Mouse (Mus musculus): ENCODE measurements at regions not wholly inside any gene's neighbourhood (a gene's known extent, or its start where the extent isn't known, plus 50 kb on each side); places are given as distances from the start of the nearest gene placed in this dataset.

DNA sequence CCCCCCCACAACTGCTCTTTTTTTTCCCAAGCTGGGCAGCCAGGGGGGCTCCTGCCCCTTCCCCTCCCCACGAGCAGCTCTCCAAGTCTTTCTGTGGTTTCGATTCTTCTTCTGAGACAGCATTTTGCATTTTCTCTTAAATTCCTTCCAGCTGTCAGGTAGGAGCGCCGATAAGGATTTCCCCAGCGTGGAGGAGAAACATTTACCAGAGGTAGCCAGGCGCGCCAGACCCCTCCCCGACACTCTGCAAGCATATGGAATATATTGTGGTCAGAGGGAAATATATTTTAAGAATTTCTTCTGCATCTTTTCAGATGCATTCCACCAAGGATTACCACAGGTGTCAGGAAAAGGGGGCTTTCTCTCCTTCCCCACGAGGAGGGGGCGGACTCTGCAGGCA lies 111.9 kb downstream of the Tbx5 start:
- no peak for ATAC-seq (replicated peaks; ENCODE audit: poor library complexity, severe bottlenecking)

- no peak for ATAC-seq (replicated peaks; ENCODE audit: poor library complexity, severe bottlenecking)
Observed at GRCm38 (mm10) chr5:119948399-119948798, 115.9 kb downstream of the Tbx5 start.

DNA sequence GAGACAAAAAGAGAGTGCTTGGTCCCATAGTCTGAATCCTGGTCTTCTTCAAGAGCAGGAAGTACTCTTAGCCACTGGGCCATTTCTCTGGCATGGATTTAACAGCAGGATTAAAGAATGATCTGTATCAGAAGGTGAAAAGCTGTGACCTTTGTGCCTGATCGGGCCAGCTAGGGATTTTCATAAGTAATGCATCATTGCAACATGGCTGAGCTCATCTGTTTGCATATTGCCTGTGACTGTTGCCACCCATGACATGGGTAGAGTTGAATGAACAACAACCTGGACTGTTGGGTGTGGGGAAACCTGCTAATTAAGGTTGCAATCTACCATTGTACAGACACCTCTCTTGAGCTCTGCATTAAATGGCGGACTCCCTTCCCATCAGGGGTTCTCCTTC lies 119.6 kb downstream of the Tbx5 start:
- ATAC-seq (replicated peaks; ENCODE audit: poor library complexity, severe bottlenecking), result no peak

DNA sequence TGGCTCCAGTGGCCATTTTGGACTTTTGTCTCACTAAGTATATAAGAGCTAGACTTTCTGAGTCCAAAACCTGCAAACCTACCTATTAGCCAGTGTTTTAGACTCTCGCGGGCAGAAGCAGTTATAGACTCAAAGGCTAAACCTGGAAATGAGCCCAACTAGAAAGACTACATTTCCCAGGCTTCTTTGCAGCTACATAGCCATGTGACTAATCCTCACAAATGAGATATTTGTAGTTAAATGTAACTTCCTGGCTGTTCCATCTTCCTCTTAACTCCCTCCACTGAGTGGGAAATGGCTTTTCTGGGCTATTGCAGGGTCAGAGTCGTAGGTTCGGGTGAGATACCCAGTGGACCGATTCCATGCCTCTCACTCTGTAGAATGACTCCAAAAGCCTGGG lies 120.7 kb downstream of the Tbx5 start:
- no peak for ATAC-seq (replicated peaks; ENCODE audit: poor library complexity, severe bottlenecking)

- ATAC-seq (replicated peaks; ENCODE audit: poor library complexity, severe bottlenecking), result no peak
Observed at GRCm38 (mm10) chr5:119953811-119954566, 121.5 kb downstream of the Tbx5 start.

GRCm38 (mm10) chr5:119958942-119959341 lies 126.5 kb downstream of the Tbx5 start:
- no peak for ATAC-seq (replicated peaks; ENCODE audit: poor library complexity, severe bottlenecking)

- ATAC-seq (replicated peaks; ENCODE audit: poor library complexity, severe bottlenecking), result no peak
Observed at GRCm38 (mm10) chr5:119964751-119965150, 132.3 kb downstream of the Tbx5 start.

- no peak for ATAC-seq (replicated peaks; ENCODE audit: poor library complexity, severe bottlenecking)
Observed at GRCm38 (mm10) chr5:119971286-119971685, 138.8 kb downstream of the Tbx5 start.

GRCm38 (mm10) chr5:119972802-119973437 lies 140.5 kb downstream of the Tbx5 start:
- ATAC-seq (replicated peaks; ENCODE audit: poor library complexity, severe bottlenecking), result no peak

DNA sequence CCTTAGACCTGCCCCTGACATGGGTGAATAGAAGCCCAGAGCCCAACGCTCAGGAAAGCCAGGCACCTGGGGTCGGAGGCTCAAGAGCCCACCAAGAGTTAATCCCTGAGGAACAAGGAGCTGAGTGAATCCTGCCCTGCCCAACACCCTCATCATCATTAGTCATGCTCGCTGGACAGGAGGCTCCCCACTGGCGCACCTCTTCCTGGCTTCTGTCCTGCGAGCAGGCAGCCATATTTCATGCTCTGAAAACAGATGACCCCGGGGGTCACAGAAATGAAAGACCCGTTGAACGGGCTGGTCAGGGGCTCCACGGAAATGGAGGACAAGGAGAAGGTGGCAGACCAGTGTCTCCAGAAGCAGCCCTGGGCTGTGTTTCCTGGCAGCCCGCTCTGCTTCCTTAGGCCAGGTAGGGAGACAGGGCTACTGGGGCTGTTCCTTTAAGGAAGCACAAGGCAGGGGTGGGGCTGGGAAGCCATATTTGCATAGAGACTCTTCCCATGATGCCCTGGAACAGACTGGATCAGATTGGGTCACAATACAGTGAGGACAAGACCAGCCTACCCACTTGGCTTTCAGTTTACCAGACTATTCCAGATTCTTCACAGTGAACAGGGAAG lies 138.1 kb upstream of the Rbm19 start:
- no peak for ATAC-seq (replicated peaks; ENCODE audit: poor library complexity, severe bottlenecking)

- ATAC-seq (replicated peaks; ENCODE audit: poor library complexity, severe bottlenecking), result no peak
Observed at GRCm38 (mm10) chr5:119981111-119981807, 135.0 kb upstream of the Rbm19 start.

GRCm38 (mm10) chr5:119984206-119984605 lies 132.1 kb upstream of the Rbm19 start:
- peak; percentile 25 for ATAC-seq (replicated peaks; ENCODE audit: poor library complexity, severe bottlenecking)

- peak; percentile 55 for ATAC-seq (replicated peaks; ENCODE audit: poor library complexity, severe bottlenecking)
Observed at GRCm38 (mm10) chr5:119992130-119992529, 124.1 kb upstream of the Rbm19 start.

GRCm38 (mm10) chr5:119995726-119996125 lies 120.5 kb upstream of the Rbm19 start:
- ATAC-seq (replicated peaks; ENCODE audit: poor library complexity, severe bottlenecking), result no peak; the same call in 1 of the 2 replicates

DNA sequence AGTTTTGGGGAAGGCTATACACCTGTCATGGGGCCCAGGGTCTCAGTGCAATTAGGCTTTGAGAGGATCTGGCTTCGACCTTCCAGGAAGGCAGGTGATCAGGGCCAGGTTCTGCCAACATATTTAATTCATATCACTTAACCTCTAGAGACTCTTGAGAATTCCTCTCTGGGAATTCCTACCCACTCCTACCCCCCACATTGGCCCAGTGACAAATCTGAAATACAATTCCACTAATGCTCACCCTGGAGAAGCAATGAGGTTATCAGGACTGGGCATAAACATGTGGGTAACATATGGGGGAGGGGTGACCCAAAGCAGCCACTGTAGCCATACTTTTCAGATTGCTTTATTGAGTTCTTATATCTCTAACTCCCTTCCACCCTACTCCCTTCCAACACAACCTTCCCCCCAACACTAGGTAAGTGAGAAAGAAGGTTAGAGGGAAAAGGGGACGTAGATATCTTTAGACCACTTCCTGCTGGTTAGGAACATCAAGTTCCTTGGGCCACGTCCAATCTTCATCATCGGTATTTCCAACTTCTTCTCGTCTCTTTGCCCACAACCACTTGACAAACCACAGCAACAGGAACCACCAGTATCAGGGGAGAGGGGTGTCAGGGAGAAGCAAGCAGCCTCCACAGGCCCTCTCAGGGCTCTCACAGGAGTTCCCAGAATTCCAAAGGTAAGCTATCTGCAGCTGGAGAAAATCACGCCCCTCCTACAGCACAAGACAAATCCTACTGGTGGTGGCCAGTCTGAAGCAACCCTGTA lies 110.4 kb upstream of the Rbm19 start:
- ATAC-seq (replicated peaks; ENCODE audit: poor library complexity, severe bottlenecking), result peak; percentile 90

DNA sequence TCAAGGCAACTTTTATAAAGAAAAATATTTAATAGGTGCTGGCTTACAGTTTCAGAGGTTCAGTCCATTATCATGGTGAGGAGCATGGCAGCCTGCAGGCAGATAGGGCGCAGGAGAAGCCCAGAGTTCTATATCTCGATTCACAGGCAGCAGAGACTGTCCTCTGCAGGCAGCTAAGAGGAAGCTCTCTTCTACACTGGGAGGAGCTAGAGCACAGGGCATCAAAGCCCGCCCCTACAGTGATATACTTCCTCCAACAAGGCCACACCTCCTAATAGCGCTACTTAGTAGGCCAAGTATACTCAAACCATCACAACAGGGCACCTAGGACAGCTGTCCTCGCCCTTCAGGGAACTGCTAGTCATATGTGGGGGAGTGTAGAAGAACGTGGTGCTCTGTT lies 108.5 kb upstream of the Rbm19 start:
- ATAC-seq (replicated peaks; ENCODE audit: poor library complexity, severe bottlenecking), result peak; percentile 76

DNA sequence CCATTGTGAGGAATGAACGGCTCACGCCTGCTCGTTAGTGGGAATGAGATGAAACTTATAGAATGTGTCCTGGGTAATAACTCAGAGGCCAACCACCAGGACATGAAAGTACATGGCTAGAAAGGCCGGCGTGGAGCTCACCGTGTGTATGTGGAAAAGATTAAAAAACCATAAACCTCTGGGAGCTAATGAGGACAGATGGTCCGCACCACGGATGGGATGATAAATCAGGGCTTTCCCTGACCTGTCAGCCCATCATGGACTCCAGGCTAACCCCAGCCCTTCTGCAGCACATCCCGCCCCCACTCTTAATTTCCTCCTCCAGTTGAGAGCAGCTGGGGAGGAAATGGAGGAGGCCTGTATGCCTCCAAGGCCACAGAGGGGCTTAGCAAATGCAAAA lies 108.0 kb upstream of the Rbm19 start:
- no peak for ATAC-seq (replicated peaks; ENCODE audit: poor library complexity, severe bottlenecking)

GRCm38 (mm10) chr5:120015417-120015816 lies 100.8 kb upstream of the Rbm19 start:
- ATAC-seq (replicated peaks; ENCODE audit: poor library complexity, severe bottlenecking), result no peak

- peak; percentile 95 for ATAC-seq (replicated peaks; ENCODE audit: poor library complexity, severe bottlenecking)
Observed at GRCm38 (mm10) chr5:120018126-120018525, 98.1 kb upstream of the Rbm19 start.

- no peak for ATAC-seq (replicated peaks; ENCODE audit: poor library complexity, severe bottlenecking)
Observed at GRCm38 (mm10) chr5:120020748-120021147, 95.5 kb upstream of the Rbm19 start.

Data from granulocyte monocyte progenitor cell, adult 5-6 weeks (primary cell).